Mouse (Mus musculus): Measurements from ENCODE around the gene Tpm1.

Gene Tpm1

GRCm38 (mm10) chr9:67026061-67026460, 23.1 kb downstream of the Tpm1 start:
- no peak for DNase-seq (ENCODE audit: low spot score)

GRCm38 (mm10) chr9:67024889-67025692, 24.1 kb downstream of the Tpm1 start:
- DNase-seq (ENCODE audit: low spot score), result no peak

- DNase-seq (ENCODE audit: low spot score), result no peak
Observed at GRCm38 (mm10) chr9:67023371-67023770, 25.8 kb downstream of the Tpm1 start.

- no peak for DNase-seq (ENCODE audit: low spot score)
Observed at GRCm38 (mm10) chr9:67020063-67020462, 29.1 kb downstream of the Tpm1 start.

GRCm38 (mm10) chr9:67013501-67013900, 35.7 kb downstream of the Tpm1 start:
- DNase-seq (ENCODE audit: low spot score), result no peak

- DNase-seq (ENCODE audit: low spot score), result no peak
Observed at GRCm38 (mm10) chr9:67012470-67012869, 36.7 kb downstream of the Tpm1 start.

GRCm38 (mm10) chr9:67011483-67011882, 37.7 kb downstream of the Tpm1 start:
- no peak for DNase-seq (ENCODE audit: low spot score)

GRCm38 (mm10) chr9:67008781-67009180, 40.4 kb downstream of the Tpm1 start:
- no peak for DNase-seq (ENCODE audit: low spot score)

GRCm38 (mm10) chr9:67006376-67006775, 42.8 kb downstream of the Tpm1 start:
- no peak for DNase-seq (ENCODE audit: low spot score)

- DNase-seq (ENCODE audit: low spot score), result no peak
Observed at GRCm38 (mm10) chr9:67005161-67005742, 44.0 kb downstream of the Tpm1 start.

- DNase-seq (ENCODE audit: low spot score), result no peak
Observed at GRCm38 (mm10) chr9:67003656-67004055, 45.5 kb downstream of the Tpm1 start.

- DNase-seq (ENCODE audit: low spot score), result no peak
Observed at GRCm38 (mm10) chr9:67003156-67003555, 46.0 kb downstream of the Tpm1 start.

GRCm38 (mm10) chr9:67001506-67001905, 47.7 kb downstream of the Tpm1 start:
- DNase-seq (ENCODE audit: low spot score), result no peak

GRCm38 (mm10) chr9:67001050-67001449, 48.2 kb downstream of the Tpm1 start:
- DNase-seq (ENCODE audit: low spot score), result peak; percentile 93

- DNase-seq (ENCODE audit: low spot score), result no peak
Observed at GRCm38 (mm10) chr9:66999698-67000097, 49.5 kb downstream of the Tpm1 start.

GRCm38 (mm10) chr9:66991750-66992410, 57.3 kb downstream of the Tpm1 start:
- DNase-seq (ENCODE audit: low spot score), result no peak

GRCm38 (mm10) chr9:66991021-66991749, 58.0 kb downstream of the Tpm1 start:
- no peak for DNase-seq (ENCODE audit: low spot score)

GRCm38 (mm10) chr9:66990046-66990445, 59.2 kb downstream of the Tpm1 start:
- DNase-seq (ENCODE audit: low spot score), result no peak

- no peak for DNase-seq (ENCODE audit: low spot score)
Observed at GRCm38 (mm10) chr9:66989581-66989980, 59.6 kb downstream of the Tpm1 start.

- no peak for DNase-seq (ENCODE audit: low spot score)
Observed at GRCm38 (mm10) chr9:66988888-66989414, 60.3 kb downstream of the Tpm1 start.

GRCm38 (mm10) chr9:66988198-66988887, 60.9 kb downstream of the Tpm1 start:
- DNase-seq (ENCODE audit: low spot score), result no peak

- no peak for DNase-seq (ENCODE audit: low spot score)
Observed at GRCm38 (mm10) chr9:66985377-66985776, 63.8 kb downstream of the Tpm1 start.
